Mouse (Mus musculus) neural tube, embryonic 14.5 days (tissue): ENCODE results near the gene Pip5kl1. TPM values are rescaled to one million over a fixed set of nuclear protein-coding genes. Genes with fewer than 3 reads are reported as not detected.
A peak's percentile ranks its signal among the peaks of the same experiment; 100 is the strongest.

Experiments used
- ATAC-seq: fragments of 200-750 bp; cut with Nextera tagmentation; 2 replicates; pipeline ENCODE4 v1.8.0; 2017; ENCODE audit warnings: low read depth, mild to moderate bottlenecking, moderate TSS enrichment, moderate library complexity
- H3K27ac ChIP-seq: fragments of 300-500 bp; sonication (generic); 2 replicates; pipeline ENCODE4 v1.5.1; 2014; ENCODE audit warnings: low read depth, mild to moderate bottlenecking, control low read depth, low read length, moderate library complexity, mixed read lengths
- H3K27me3 ChIP-seq: fragments of 300-500 bp; sonication (generic); 2 replicates; pipeline ENCODE4 v1.6.1; 2014; ENCODE audit warnings: low read length; ENCODE audit not compliant: control insufficient read depth, insufficient read depth
- H3K36me3 ChIP-seq: fragments of 300-500 bp; sonication (generic); 2 replicates; pipeline ENCODE4 v1.6.1; 2014; ENCODE audit warnings: low read length, mixed read lengths; ENCODE audit not compliant: control insufficient read depth, insufficient read depth
- H3K4me1 ChIP-seq: fragments of 300-500 bp; sonication (generic); 2 replicates; pipeline ENCODE4 v1.6.1; 2014; ENCODE audit warnings: low read length; ENCODE audit not compliant: control insufficient read depth, insufficient read depth
- H3K4me2 ChIP-seq: fragments of 300-500 bp; sonication (generic); 2 replicates; pipeline ENCODE4 v1.6.1; 2014; ENCODE audit warnings: mild to moderate bottlenecking, low read depth, low read length, control low read depth
- H3K4me3 ChIP-seq: fragments of 300-500 bp; sonication (generic); 2 replicates; pipeline ENCODE4 v1.5.1; 2014; ENCODE audit warnings: low read depth, low read length, control low read depth, mixed read lengths
- H3K9ac ChIP-seq: fragments of 300-500 bp; sonication (generic); replicated peaks from 2 replicates; pipeline ENCODE4 v1.6.1; 2014; ENCODE audit warnings: low read depth, mild to moderate bottlenecking, control low read depth, low read length, mixed read lengths
- H3K9me3 ChIP-seq: fragments of 300-500 bp; sonication (generic); 2 replicates; pipeline ENCODE4 v1.6.1; 2016; ENCODE audit warnings: low read length; ENCODE audit not compliant: control insufficient read depth
- WGBS: fragments of 180-500 bp; shearing (Covaris S2); extraction: QIAGEN DNeasy Blood & Tissue Kit; methylation state at CpG from one replicate; pipeline ENCODE4 v1.1.7; 2014; 5-methylcytosine and 5-hydroxymethylcytosine counted together
- polyA plus RNA-seq: library from polyadenylated mRNA; unstranded; fragments of >200 nt; fragmentation: Nextera tagmentation; extraction: Ambion mirVana; gene quantifications from 2 replicates; pipeline ENCODE4 v1.2.1, GENCODE M21; 2014

The Pip5kl1 gene
- polyA plus RNA-seq, 1 experiment from 2014 or later, result 17.1 TPM

- no peaks in the 10 kb centered on the region for H3K27me3 ChIP-seq
- peak overlapping the region; percentile 26 for H3K4me3 ChIP-seq
- H3K9ac ChIP-seq, result peak overlapping the region; percentile 50
- no peaks in the 10 kb centered on the region for H3K9me3 ChIP-seq
- H3K27ac ChIP-seq, result peak overlapping the region; percentile 78
- no peaks in the 10 kb centered on the region for H3K36me3 ChIP-seq
- ATAC-seq, result peak; percentile 48
- peaks cover 48% of the 10 kb centered on the region for H3K4me1 ChIP-seq
- 2% methylated on average over 13 of the region's 13 CpGs for WGBS
- peak overlapping the region; percentile 47 for H3K4me2 ChIP-seq
Observed at GRCm38 (mm10) chr2:32625212-32625872, 50.7 kb downstream of the Pip5kl1 start.

- H3K4me1 ChIP-seq, result peaks cover 41% of the 10 kb centered on the region
- H3K27me3 ChIP-seq, result no peaks in the 10 kb centered on the region
- 60% methylated on average over 5 of the region's 5 CpGs for WGBS
- peak overlapping the region; percentile 26 for H3K4me3 ChIP-seq
- no peak for ATAC-seq
- H3K4me2 ChIP-seq, result peak overlapping the region; percentile 47
- H3K9ac ChIP-seq, result peak overlapping the region; percentile 50
- no peaks in the 10 kb centered on the region for H3K9me3 ChIP-seq
- peak overlapping the region; percentile 78 for H3K27ac ChIP-seq
- H3K36me3 ChIP-seq, result no peaks in the 10 kb centered on the region
Observed at GRCm38 (mm10) chr2:32625873-32626694, 51.5 kb downstream of the Pip5kl1 start.

- H3K27me3 ChIP-seq, result no peaks in the 10 kb centered on the region
- no peak overlapping the region for H3K4me3 ChIP-seq
- no peak for ATAC-seq
- no peaks in the 10 kb centered on the region for H3K9me3 ChIP-seq
- no peak overlapping the region for H3K4me2 ChIP-seq
- no peak overlapping the region for H3K9ac ChIP-seq
- no peaks in the 10 kb centered on the region for H3K36me3 ChIP-seq
- 66% methylated on average over 19 of the region's 20 CpGs for WGBS
- no peak overlapping the region for H3K27ac ChIP-seq
- peaks cover 38% of the 10 kb centered on the region for H3K4me1 ChIP-seq
Observed at GRCm38 (mm10) chr2:32627266-32628043, 52.9 kb downstream of the Pip5kl1 start.

GRCm38 (mm10) chr2:32628044-32628550 is 53.5 kb downstream of the Pip5kl1 start:
- no peak overlapping the region for H3K4me3 ChIP-seq

GRCm38 (mm10) chr2:32628729-32629128 is 54.1 kb downstream of the Pip5kl1 start:
- Histone ChIP-seq H3K4me2 (no peak overlapping the region), H3K27ac (peak overlapping the region; percentile 48; the same call in 1 of the 2 replicates), H3K9ac (no peak overlapping the region), H3K4me3 (no peak overlapping the region), H3K9me3 (no peaks in the 10 kb centered on the region), H3K36me3 (no peaks in the 10 kb centered on the region), H3K27me3 (no peaks in the 10 kb centered on the region), H3K4me1 (peaks cover 38% of the 10 kb centered on the region)
- peak; percentile 29; the same call in 1 of the 2 replicates for ATAC-seq
- WGBS, result 26% methylated on average over 5 of the region's 5 CpGs

More at GRCm38 (mm10) chr2:32628044-32628550, 53.5 kb downstream of the Pip5kl1 start:
- 56% methylated on average over 4 of the region's 4 CpGs for WGBS
- Histone ChIP-seq H3K9me3 (no peaks in the 10 kb centered on the region), H3K4me2 (no peak overlapping the region), H3K27me3 (no peaks in the 10 kb centered on the region), H3K9ac (no peak overlapping the region), H3K36me3 (no peaks in the 10 kb centered on the region), H3K4me1 (peaks cover 38% of the 10 kb centered on the region), H3K27ac (peak overlapping the region; percentile 7; the same call in 1 of the 2 replicates)
- ATAC-seq, result no peak

- no peaks in the 10 kb centered on the region for H3K9me3 ChIP-seq
- H3K36me3 ChIP-seq, result no peaks in the 10 kb centered on the region
- peaks cover 38% of the 10 kb centered on the region for H3K4me1 ChIP-seq
- H3K27ac ChIP-seq, result peak overlapping the region; percentile 48; the same call in 1 of the 2 replicates
- H3K9ac ChIP-seq, result no peak overlapping the region
- H3K4me2 ChIP-seq, result peak overlapping the region; percentile 7; the same call in 1 of the 2 replicates
- H3K27me3 ChIP-seq, result no peaks in the 10 kb centered on the region
- ATAC-seq, result peak; percentile 64
- H3K4me3 ChIP-seq, result no peak overlapping the region
- whole genome bisulfite sequencing, result 35% methylated on average over 9 of the region's 9 CpGs
Observed at GRCm38 (mm10) chr2:32629276-32629976, 54.8 kb downstream of the Pip5kl1 start.

- 73% methylated on average over 8 of the region's 9 CpGs for WGBS
- Histone ChIP-seq H3K27ac (no peak overlapping the region), H3K27me3 (no peaks in the 10 kb centered on the region), H3K9me3 (no peaks in the 10 kb centered on the region), H3K9ac (no peak overlapping the region), H3K4me2 (peak overlapping the region; percentile 7; the same call in 1 of the 2 replicates), H3K36me3 (no peaks in the 10 kb centered on the region), H3K4me3 (no peak overlapping the region), H3K4me1 (peaks cover 37% of the 10 kb centered on the region)
- ATAC-seq, result no peak
Observed at GRCm38 (mm10) chr2:32630036-32630435, 55.4 kb downstream of the Pip5kl1 start.

- no peak for ATAC-seq
- 88% methylated on average over 10 of the region's 10 CpGs for WGBS
- no peaks in the 10 kb centered on the region for H3K36me3 ChIP-seq
- H3K4me1 ChIP-seq, result peaks cover 28% of the 10 kb centered on the region
- no peak overlapping the region for H3K4me3 ChIP-seq
- H3K9me3 ChIP-seq, result no peaks in the 10 kb centered on the region
- H3K27me3 ChIP-seq, result no peaks in the 10 kb centered on the region
- no peak overlapping the region for H3K27ac ChIP-seq
- H3K4me2 ChIP-seq, result no peak overlapping the region
- H3K9ac ChIP-seq, result no peak overlapping the region
Observed at GRCm38 (mm10) chr2:32631046-32631445, 56.4 kb downstream of the Pip5kl1 start.
